Mouse (Mus musculus) G1E-ER4 (cell line): ENCODE measurements around the gene Cit. TPM values are rescaled to one million over a fixed set of nuclear protein-coding genes. Genes with fewer than 3 reads are reported as not detected.

Experiments used
- GATA1 ChIP-seq: IDR thresholded peaks from one replicate; pipeline ENCODE4 v1.8.0; 2012; ENCODE audit warnings: low read length, inconsistent platforms
- polyA plus RNA-seq: library from polyadenylated mRNA; stranded (reverse); fragments of >175 nt; gene quantifications from 2 replicates; pipeline ENCODE4 v1.2.3, GENCODE M21; 2012

Gene Cit
- polyA plus RNA-seq, 1 experiment = 40.0 TPM

- TF ChIP-seq GATA1 = no peak
Measured at GRCm38 (mm10) chr5:115932325-115932724, 87.2 kb downstream of the Cit start.

- no peak for TF ChIP-seq GATA1
Measured at GRCm38 (mm10) chr5:115936851-115937250, 91.8 kb downstream of the Cit start.

GRCm38 (mm10) chr5:115937566-115937965, 92.5 kb downstream of the Cit start:
- TF ChIP-seq GATA1 = no peak

- no peak for TF ChIP-seq GATA1
Measured at GRCm38 (mm10) chr5:115938999-115939398, 93.9 kb downstream of the Cit start.

GRCm38 (mm10) chr5:115942389-115942788, 97.3 kb downstream of the Cit start:
- no peak for TF ChIP-seq GATA1

GRCm38 (mm10) chr5:115944791-115945490, 99.9 kb downstream of the Cit start:
- TF ChIP-seq GATA1 = no peak

- no peak for TF ChIP-seq GATA1
Measured at GRCm38 (mm10) chr5:115947622-115948353, 102.7 kb downstream of the Cit start.

GRCm38 (mm10) chr5:115950936-115951335, 105.9 kb downstream of the Cit start:
- TF ChIP-seq GATA1 = no peak

- no peak for TF ChIP-seq GATA1
Measured at GRCm38 (mm10) chr5:115953173-115953572, 108.1 kb downstream of the Cit start.

- no peak for TF ChIP-seq GATA1
Measured at GRCm38 (mm10) chr5:115954084-115954483, 109.0 kb downstream of the Cit start.

- TF ChIP-seq GATA1 = no peak
Measured at GRCm38 (mm10) chr5:115954549-115954948, 109.5 kb downstream of the Cit start.

- TF ChIP-seq GATA1 = no peak
Measured at GRCm38 (mm10) chr5:115955131-115955530, 110.1 kb downstream of the Cit start.

GRCm38 (mm10) chr5:115956048-115956447, 111.0 kb downstream of the Cit start:
- no peak for TF ChIP-seq GATA1

- TF ChIP-seq GATA1 = no peak
Measured at GRCm38 (mm10) chr5:115957177-115957576, 112.1 kb downstream of the Cit start.

- TF ChIP-seq GATA1 = no peak
Measured at GRCm38 (mm10) chr5:115958344-115958743, 113.3 kb downstream of the Cit start.

GRCm38 (mm10) chr5:115958814-115959213, 113.7 kb downstream of the Cit start:
- TF ChIP-seq GATA1 = no peak

GRCm38 (mm10) chr5:115961809-115962208, 116.7 kb downstream of the Cit start:
- TF ChIP-seq GATA1 = no peak

GRCm38 (mm10) chr5:115971236-115971635, 126.2 kb downstream of the Cit start:
- TF ChIP-seq GATA1 = no peak
